Mouse (Mus musculus) hindbrain, embryonic 11.5 days (tissue): ENCODE data around the gene Fam189a1. TPM values are rescaled to one million over a fixed set of nuclear protein-coding genes. Genes with fewer than 3 reads are reported as not detected.

ENCODE experiments used
- ATAC-seq: fragments of 200-750 bp; cut with Nextera tagmentation; 2 replicates; pipeline ENCODE4 v1.8.0; 2017; ENCODE audit warnings: mild to moderate bottlenecking, moderate TSS enrichment, moderate library complexity; ENCODE audit not compliant: low FRiP score
- DNase-seq: peaks from one replicate; pipeline ENCODE4 v3.0.0-alpha.2; 2015; ENCODE audit warnings: low spot score
- H3K27ac ChIP-seq: fragments of 300-500 bp; sonication (generic); 2 replicates; pipeline ENCODE4 v1.5.1; 2014; ENCODE audit warnings: mild to moderate bottlenecking, low read depth, low read length
- H3K27me3 ChIP-seq: fragments of 300-500 bp; sonication (generic); 2 replicates; pipeline ENCODE4 v1.6.1; 2014; ENCODE audit warnings: mild to moderate bottlenecking, low read length, moderate library complexity, mixed read lengths; ENCODE audit not compliant: control insufficient read depth, insufficient read depth
- H3K36me3 ChIP-seq: fragments of 300-500 bp; sonication (generic); 2 replicates; pipeline ENCODE4 v1.6.1; 2014; ENCODE audit warnings: mild to moderate bottlenecking, low read length, moderate library complexity, mixed read lengths; ENCODE audit not compliant: control insufficient read depth, insufficient read depth
- H3K4me1 ChIP-seq: fragments of 300-500 bp; sonication (generic); replicated peaks from 2 replicates; pipeline ENCODE4 v1.6.1; 2014; ENCODE audit warnings: low read length, mixed read lengths; ENCODE audit not compliant: control insufficient read depth, insufficient read depth
- H3K4me2 ChIP-seq: fragments of 300-500 bp; sonication (generic); replicated peaks from 2 replicates; pipeline ENCODE4 v1.6.1; 2014; ENCODE audit warnings: mild to moderate bottlenecking, low read depth, low read length
- H3K4me3 ChIP-seq: fragments of 300-500 bp; sonication (generic); 2 replicates; pipeline ENCODE4 v1.5.1; 2014; ENCODE audit warnings: low read depth, low read length
- H3K9ac ChIP-seq: fragments of 300-500 bp; sonication (generic); 2 replicates; pipeline ENCODE4 v1.6.1; 2014; ENCODE audit warnings: low read depth, low read length
- H3K9me3 ChIP-seq: fragments of 300-500 bp; sonication (generic); 2 replicates; pipeline ENCODE4 v1.6.1; 2016; ENCODE audit warnings: low read length; ENCODE audit not compliant: control insufficient read depth
- WGBS: fragments of 180-500 bp; shearing (Covaris S2); extraction: QIAGEN DNeasy Blood & Tissue Kit; methylation state at CpG from one replicate; pipeline ENCODE4 v1.1.7; 2014; 5-methylcytosine and 5-hydroxymethylcytosine counted together
- polyA plus RNA-seq: library from polyadenylated mRNA; unstranded; fragments of >200 nt; fragmentation: Nextera tagmentation; extraction: Ambion mirVana; gene quantifications from 2 replicates; pipeline ENCODE4 v1.2.1, GENCODE M21; 2014

Fam189a1 gene
- polyA plus RNA-seq, 1 experiment from 2014 or later = 1.6 TPM

GRCm38 (mm10) chr7:65115366-65115765, 41.0 kb downstream of the Fam189a1 start:
- no peak overlapping the region for H3K4me3 ChIP-seq
- no peak overlapping the region for H3K27ac ChIP-seq
- H3K36me3 ChIP-seq = no peaks in the 10 kb centered on the region
- H3K9ac ChIP-seq = no peak overlapping the region
- no peak overlapping the region for H3K4me2 ChIP-seq
- WGBS = 78% methylated on average over 3 of the region's 3 CpGs
- DNase-seq (no peak), ATAC-seq (no peak)
- no peaks in the 10 kb centered on the region for H3K4me1 ChIP-seq
- no peaks in the 10 kb centered on the region for H3K27me3 ChIP-seq
- no peaks in the 10 kb centered on the region for H3K9me3 ChIP-seq

GRCm38 (mm10) chr7:65111664-65112063, 44.7 kb downstream of the Fam189a1 start:
- no peak overlapping the region for H3K9ac ChIP-seq
- 93% methylated on average over 9 of the region's 9 CpGs for WGBS
- no peak for ATAC-seq
- no peak overlapping the region for H3K27ac ChIP-seq
- no peaks in the 10 kb centered on the region for H3K36me3 ChIP-seq
- H3K27me3 ChIP-seq = no peaks in the 10 kb centered on the region
- H3K4me3 ChIP-seq = no peak overlapping the region
- H3K9me3 ChIP-seq = no peaks in the 10 kb centered on the region
- no peak for DNase-seq
- H3K4me1 ChIP-seq = no peaks in the 10 kb centered on the region
- H3K4me2 ChIP-seq = no peak overlapping the region

- Histone ChIP-seq H3K4me1 (no peaks in the 10 kb centered on the region), H3K4me3 (no peak overlapping the region), H3K9me3 (no peaks in the 10 kb centered on the region), H3K9ac (no peak overlapping the region), H3K27ac (no peak overlapping the region), H3K27me3 (no peaks in the 10 kb centered on the region), H3K4me2 (no peak overlapping the region), H3K36me3 (no peaks in the 10 kb centered on the region)
- DNase-seq = no peak
- no peak for ATAC-seq
- WGBS = 89% methylated on average over 3 of the region's 3 CpGs
Measured at GRCm38 (mm10) chr7:65105566-65105965, 50.8 kb downstream of the Fam189a1 start.

DNA sequence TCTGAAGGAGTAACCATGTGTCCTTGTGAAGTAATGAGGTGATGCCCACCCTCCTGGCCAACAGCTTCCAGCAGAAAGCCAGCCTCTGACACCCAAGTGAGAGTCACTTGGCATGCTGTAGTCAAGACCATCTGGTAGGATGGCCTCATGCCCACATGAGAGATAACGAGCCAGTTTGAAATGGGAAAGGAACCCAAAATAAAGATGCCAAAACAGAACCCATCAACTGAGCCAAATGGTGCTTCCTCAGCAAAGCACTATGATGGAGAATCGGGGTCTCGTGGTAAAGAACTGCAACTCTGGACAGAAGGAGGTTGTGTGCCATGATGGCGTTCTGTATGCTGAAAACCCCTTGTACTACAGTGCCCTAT, 51.3 kb downstream of the Fam189a1 start:
- no peaks in the 10 kb centered on the region for H3K4me1 ChIP-seq
- ATAC-seq (no peak), DNase-seq (no peak)
- no peaks in the 10 kb centered on the region for H3K9me3 ChIP-seq
- H3K36me3 ChIP-seq = no peaks in the 10 kb centered on the region
- no peak overlapping the region for H3K27ac ChIP-seq
- H3K27me3 ChIP-seq = no peaks in the 10 kb centered on the region
- H3K9ac ChIP-seq = no peak overlapping the region
- WGBS = 89% methylated on average over 4 of the region's 4 CpGs
- H3K4me2 ChIP-seq = no peak overlapping the region
- no peak overlapping the region for H3K4me3 ChIP-seq

DNA sequence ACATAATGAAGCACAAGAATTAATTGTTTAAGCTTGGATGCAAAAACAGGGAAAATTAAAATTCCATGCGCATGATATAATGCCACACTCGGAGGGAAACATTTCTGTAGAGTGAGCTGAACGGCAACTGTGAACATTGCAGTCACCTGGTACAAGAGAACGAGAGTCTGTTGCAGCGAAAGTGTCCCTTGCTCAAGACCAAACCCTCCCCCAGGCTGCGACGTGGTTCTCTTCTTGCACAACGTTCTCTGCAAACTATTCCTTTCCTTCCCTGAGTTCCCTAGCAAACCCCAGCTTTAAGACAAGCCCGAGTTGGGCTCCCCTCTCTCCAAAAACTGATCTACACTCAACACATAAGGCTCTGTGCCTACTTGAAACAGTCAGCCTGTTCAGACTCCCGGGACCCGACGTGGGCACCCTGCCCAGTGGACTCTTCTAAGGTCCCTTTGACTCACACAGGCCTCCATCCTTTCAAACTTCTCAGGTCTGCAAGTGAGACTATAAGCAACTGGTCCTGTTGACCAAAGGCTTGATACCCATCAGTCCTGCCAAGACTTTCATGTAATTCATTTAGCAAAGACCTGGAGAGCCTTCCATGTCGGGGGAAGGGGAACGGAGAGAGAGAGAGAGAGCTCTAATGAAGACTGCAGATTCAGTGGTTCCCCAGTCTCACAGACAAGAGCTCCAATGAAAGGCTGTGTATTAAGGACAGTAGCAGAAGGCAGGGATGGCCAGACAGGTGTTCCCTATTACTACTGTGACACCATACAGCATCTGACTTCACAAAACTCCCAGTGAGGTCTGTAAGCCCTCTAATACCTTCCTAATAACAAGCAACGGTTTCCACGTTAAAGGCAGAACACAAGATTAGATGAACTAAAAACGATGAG, 51.9 kb downstream of the Fam189a1 start:
- H3K4me3 ChIP-seq = no peak overlapping the region
- no peaks in the 10 kb centered on the region for H3K4me1 ChIP-seq
- H3K27ac ChIP-seq = no peak overlapping the region
- DNase-seq (no peak), ATAC-seq (no peak)
- no peaks in the 10 kb centered on the region for H3K9me3 ChIP-seq
- H3K36me3 ChIP-seq = no peaks in the 10 kb centered on the region
- H3K4me2 ChIP-seq = no peak overlapping the region
- H3K9ac ChIP-seq = no peak overlapping the region
- H3K27me3 ChIP-seq = no peaks in the 10 kb centered on the region
- 90% methylated on average over 17 of the region's 17 CpGs for WGBS

DNA sequence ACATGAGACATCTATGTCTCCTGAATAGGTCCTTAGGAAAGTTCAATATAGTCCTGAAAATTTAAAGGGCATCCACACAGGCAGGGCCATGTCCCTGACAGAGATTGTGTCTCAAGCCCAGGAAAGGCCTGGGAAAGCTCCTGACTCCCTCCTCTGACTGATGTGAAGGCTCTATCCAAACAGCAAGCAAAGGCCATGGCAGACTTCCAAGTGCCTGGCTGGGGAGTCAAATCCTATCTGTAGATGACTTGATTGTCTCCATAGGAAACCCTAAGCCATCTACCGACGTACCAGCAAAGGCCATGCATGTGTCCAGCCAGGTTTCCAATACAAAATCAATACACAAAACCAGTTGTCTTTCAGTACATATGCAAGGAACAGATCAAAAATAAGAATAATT, 54.7 kb downstream of the Fam189a1 start:
- H3K4me1 ChIP-seq = no peaks in the 10 kb centered on the region
- H3K9ac ChIP-seq = no peak overlapping the region
- WGBS = 96% methylated on average over 2 of the region's 2 CpGs
- no peaks in the 10 kb centered on the region for H3K9me3 ChIP-seq
- DNase-seq (no peak), ATAC-seq (no peak)
- H3K27me3 ChIP-seq = no peaks in the 10 kb centered on the region
- H3K27ac ChIP-seq = no peak overlapping the region
- no peak overlapping the region for H3K4me2 ChIP-seq
- no peak overlapping the region for H3K4me3 ChIP-seq
- H3K36me3 ChIP-seq = no peaks in the 10 kb centered on the region

- no peaks in the 10 kb centered on the region for H3K9me3 ChIP-seq
- DNase-seq (no peak), ATAC-seq (no peak)
- H3K36me3 ChIP-seq = no peaks in the 10 kb centered on the region
- WGBS = 93% methylated on average over 14 of the region's 14 CpGs
- no peak overlapping the region for H3K27ac ChIP-seq
- H3K9ac ChIP-seq = no peak overlapping the region
- no peaks in the 10 kb centered on the region for H3K27me3 ChIP-seq
- no peak overlapping the region for H3K4me2 ChIP-seq
- no peak overlapping the region for H3K4me3 ChIP-seq
- H3K4me1 ChIP-seq = no peaks in the 10 kb centered on the region
Measured at GRCm38 (mm10) chr7:65097708-65098107, 58.7 kb downstream of the Fam189a1 start.

DNA sequence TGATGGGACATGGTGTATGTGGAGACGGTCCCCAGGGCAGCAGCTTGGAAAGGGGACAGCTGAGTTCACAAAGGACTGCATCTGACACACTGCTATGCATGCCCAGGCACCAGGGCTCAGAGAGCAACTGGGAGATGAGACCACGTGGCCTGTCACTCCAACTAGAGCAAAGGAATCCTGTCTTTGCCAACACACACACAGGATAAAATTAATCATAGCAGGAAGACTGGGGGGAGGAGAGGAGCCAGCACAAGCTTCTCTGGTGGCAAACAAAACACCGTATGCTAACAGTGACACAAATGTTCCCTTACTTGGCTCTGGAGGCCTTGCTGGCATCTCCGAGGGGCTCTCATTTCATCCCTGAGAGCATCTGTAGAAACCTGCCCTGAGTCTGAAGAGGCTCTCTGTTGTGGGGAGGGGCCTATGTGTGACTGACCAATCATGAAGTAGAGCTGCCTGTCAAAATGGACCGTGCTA, 60.7 kb downstream of the Fam189a1 start:
- Histone ChIP-seq H3K4me2 (no peak overlapping the region), H3K4me1 (no peaks in the 10 kb centered on the region), H3K27ac (no peak overlapping the region), H3K36me3 (no peaks in the 10 kb centered on the region), H3K9ac (no peak overlapping the region), H3K9me3 (no peaks in the 10 kb centered on the region), H3K27me3 (no peaks in the 10 kb centered on the region), H3K4me3 (no peak overlapping the region)
- ATAC-seq = no peak
- no peak for DNase-seq
- WGBS = 58% methylated on average over 5 of the region's 5 CpGs

- H3K36me3 ChIP-seq = no peaks in the 10 kb centered on the region
- no peak overlapping the region for H3K4me2 ChIP-seq
- H3K4me3 ChIP-seq = no peak overlapping the region
- 88% methylated on average over 4 of the region's 4 CpGs for WGBS
- DNase-seq = no peak
- no peak overlapping the region for H3K9ac ChIP-seq
- ATAC-seq = no peak
- H3K9me3 ChIP-seq = no peaks in the 10 kb centered on the region
- H3K27ac ChIP-seq = no peak overlapping the region
- H3K4me1 ChIP-seq = no peaks in the 10 kb centered on the region
- no peaks in the 10 kb centered on the region for H3K27me3 ChIP-seq
Measured at GRCm38 (mm10) chr7:65093314-65093713, 63.1 kb downstream of the Fam189a1 start.
